Mouse (Mus musculus) stomach, embryonic 16.5 days (tissue): ENCODE data around the gene Vmn1r227. TPM values are rescaled to one million over a fixed set of nuclear protein-coding genes. Genes with fewer than 3 reads are reported as not detected.

ENCODE experiments used
- ATAC-seq: fragments of 200-750 bp; cut with Nextera tagmentation; 2 replicates; pipeline ENCODE4 v1.8.0; 2017; ENCODE audit warnings: moderate number of reproducible peaks, moderate TSS enrichment; ENCODE audit not compliant: insufficient read depth, low FRiP score
- H3K27ac ChIP-seq: fragments of 300-500 bp; sonication (generic); 2 replicates; pipeline ENCODE4 v1.5.1; 2014; ENCODE audit warnings: low read length
- H3K27me3 ChIP-seq: fragments of 300-500 bp; sonication (generic); 2 replicates; pipeline ENCODE4 v1.6.1; 2014; ENCODE audit warnings: low read length, control low read depth, mixed read lengths; ENCODE audit not compliant: control insufficient read depth, insufficient read depth
- H3K36me3 ChIP-seq: fragments of 300-500 bp; sonication (generic); 2 replicates; pipeline ENCODE4 v1.6.1; 2014; ENCODE audit warnings: low read length; ENCODE audit not compliant: control insufficient read depth, insufficient read depth
- H3K4me1 ChIP-seq: fragments of 300-500 bp; sonication (generic); 2 replicates; pipeline ENCODE4 v1.6.1; 2014; ENCODE audit warnings: low read length, control low read depth, mixed read lengths; ENCODE audit not compliant: control insufficient read depth, insufficient read depth
- H3K4me2 ChIP-seq: fragments of 300-500 bp; sonication (generic); 2 replicates; pipeline ENCODE4 v1.6.1; 2014; ENCODE audit warnings: low read depth, low read length, mixed read lengths
- H3K4me3 ChIP-seq: fragments of 300-500 bp; sonication (generic); replicated peaks from 2 replicates; pipeline ENCODE4 v1.5.1; 2014; ENCODE audit warnings: mild to moderate bottlenecking, low read length
- H3K9ac ChIP-seq: fragments of 300-500 bp; sonication (generic); 2 replicates; pipeline ENCODE4 v1.6.1; 2014; ENCODE audit warnings: low read length
- H3K9me3 ChIP-seq: fragments of 300-500 bp; sonication (generic); replicated peaks from 2 replicates; pipeline ENCODE4 v1.6.1; 2016; ENCODE audit warnings: low read length, control low read depth; ENCODE audit not compliant: control insufficient read depth
- WGBS: fragments of 180-500 bp; shearing (Covaris S2); extraction: QIAGEN DNeasy Blood & Tissue Kit; methylation state at CpG from one replicate; pipeline ENCODE4 v1.1.7; 2014; 5-methylcytosine and 5-hydroxymethylcytosine counted together
- polyA plus RNA-seq: library from polyadenylated mRNA; unstranded; fragments of >200 nt; fragmentation: Nextera tagmentation; extraction: Ambion mirVana; gene quantifications from 2 replicates; pipeline ENCODE4 v1.2.1, GENCODE M21; 2015

The Vmn1r227 gene
- not detected in 2 replicates for polyA plus RNA-seq

DNA sequence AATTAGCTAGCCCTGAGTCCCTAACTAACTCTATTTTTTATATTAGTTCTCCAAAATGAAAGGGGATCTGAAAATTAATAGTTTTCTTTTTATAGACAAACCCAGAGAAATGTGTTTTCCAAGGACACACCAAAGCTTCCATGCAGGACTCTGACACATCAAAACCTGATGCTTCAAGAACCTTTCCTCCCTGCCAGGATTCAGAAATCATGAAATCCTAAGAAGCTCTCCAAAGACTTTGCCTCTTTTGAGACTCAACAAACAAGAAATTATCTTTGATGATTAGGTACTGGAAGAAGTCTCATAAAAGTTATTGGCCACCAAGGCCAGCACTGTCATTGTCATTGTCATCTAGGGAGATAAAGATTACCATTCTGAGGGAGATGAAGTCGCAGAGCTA, at the start of gene Vmn1r227:
Vmn1r227 (plus strand) TSS at position 301 of the 400 bp plus-strand sequence.
- no peak for ATAC-seq
- Histone ChIP-seq H3K9ac (no peak within 1 kb of the TSS), H3K36me3 (no peaks in the 10 kb centered on the region), H3K27ac (no peak within 1 kb of the TSS), H3K9me3 (no peaks in the 10 kb centered on the region), H3K4me1 (no peaks in the 10 kb centered on the region), H3K4me3 (no peak within 1 kb of the TSS), H3K27me3 (no peaks in the 10 kb centered on the region), H3K4me2 (no peak within 1 kb of the TSS)
- WGBS, result 35% methylated on average over 1 of the region's 1 CpGs

DNA sequence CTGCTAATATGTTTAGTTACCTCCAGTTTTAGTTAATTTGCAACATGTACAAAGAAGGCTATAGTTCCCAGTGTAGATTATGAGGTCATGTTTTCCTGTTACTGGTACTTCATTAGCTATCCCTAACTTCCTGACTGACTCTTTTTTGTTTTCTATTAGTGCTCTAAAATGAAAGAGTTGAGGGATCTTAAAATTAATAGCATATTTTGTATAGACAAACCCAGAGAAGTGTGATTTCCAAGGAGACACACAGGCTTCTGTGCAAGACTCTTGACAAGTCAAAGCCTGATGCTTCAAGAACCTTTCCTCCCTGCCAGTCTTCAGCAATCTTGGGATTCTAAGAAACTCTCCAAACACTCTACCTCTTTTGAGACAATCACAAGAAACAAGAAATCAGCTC, 47.1 kb upstream of the Vmn1r227 start, which contains the start of gene Vmn1r226:
Vmn1r226 (plus strand) TSS at position 301 of the 400 bp plus-strand sequence.
- Histone ChIP-seq H3K9me3 (no peaks in the 10 kb centered on the region), H3K9ac (no peak within 1 kb of the TSS), H3K27me3 (no peaks in the 10 kb centered on the region), H3K4me2 (no peak within 1 kb of the TSS), H3K27ac (no peak within 1 kb of the TSS), H3K36me3 (no peaks in the 10 kb centered on the region), H3K4me1 (no peaks in the 10 kb centered on the region), H3K4me3 (no peak within 1 kb of the TSS)
- ATAC-seq, result no peak

DNA sequence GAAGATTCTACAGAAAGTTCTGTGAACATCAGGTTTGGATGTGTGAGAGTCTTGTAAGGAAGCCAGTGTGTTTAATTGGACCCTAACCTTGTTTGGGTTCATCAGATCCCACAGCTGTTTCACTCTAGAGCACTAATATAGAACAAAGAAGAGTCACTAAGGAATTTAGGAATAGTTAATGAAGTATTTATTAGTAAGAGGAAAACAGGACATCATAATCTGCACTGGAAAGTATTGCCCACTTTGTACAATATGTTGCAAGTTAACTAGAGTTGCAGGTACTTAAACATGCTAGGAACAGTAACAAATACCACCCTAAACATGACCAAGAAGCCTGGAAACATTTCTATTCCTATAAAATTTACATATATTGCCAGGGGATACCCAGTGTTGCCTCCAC, 56.4 kb downstream of the Vmn1r227 start, which contains the start of gene Vmn1r228:
Vmn1r228 (minus strand) TSS at position 101 of the 400 bp plus-strand sequence.
- no peak within 1 kb of the TSS for H3K9ac ChIP-seq
- ATAC-seq, result no peak
- H3K4me3 ChIP-seq, result no peak within 1 kb of the TSS
- H3K4me2 ChIP-seq, result no peak within 1 kb of the TSS
- no peak within 1 kb of the TSS for H3K27ac ChIP-seq
- no peaks in the 10 kb centered on the region for H3K36me3 ChIP-seq
- H3K4me1 ChIP-seq, result no peaks in the 10 kb centered on the region
- H3K27me3 ChIP-seq, result no peaks in the 10 kb centered on the region
- 0 out of 2 replicates have a peak, but pooled peaks cover 5% of the 10 kb centered on the region for H3K9me3 ChIP-seq

Other genes with a start within 250 kb of the Vmn1r227 start
- gene Vmn2r108, start 248.5 kb upstream of the Vmn1r227 start, polyA plus RNA-seq, result not detected in 2 replicates
- not detected in 2 replicates for gene Vmn1r225, start 231.7 kb upstream of the Vmn1r227 start, polyA plus RNA-seq
- not detected in 2 replicates for gene Vmn2r109, start 165.1 kb upstream of the Vmn1r227 start, polyA plus RNA-seq
- 0.01 TPM in 1 of 2 replicates, not detected in the other for gene Vmn2r110, start 133.4 kb upstream of the Vmn1r227 start, polyA plus RNA-seq
- not detected in 2 replicates for gene Fpr-rs3, start 105.0 kb upstream of the Vmn1r227 start, polyA plus RNA-seq
- gene Vmn1r226, start 47.0 kb upstream of the Vmn1r227 start, polyA plus RNA-seq, result not detected in 2 replicates
- not detected in 2 replicates for gene Vmn1r228, start 56.3 kb downstream of the Vmn1r227 start, polyA plus RNA-seq
- not detected in 2 replicates for gene Vmn1r229, start 81.7 kb downstream of the Vmn1r227 start, polyA plus RNA-seq
- gene Vmn1r230, start 110.6 kb downstream of the Vmn1r227 start, polyA plus RNA-seq, result not detected in 2 replicates
- gene Vmn1r231, start 175.2 kb downstream of the Vmn1r227 start, polyA plus RNA-seq, result not detected in 2 replicates
- not detected in 2 replicates for gene Vmn1r232, start 189.9 kb downstream of the Vmn1r227 start, polyA plus RNA-seq
- 345 and 378 TPM in 2 replicates for gene Ppp2r1a, start 215.5 kb downstream of the Vmn1r227 start, polyA plus RNA-seq